Comparison of ENCODE assay signal across 34 mouse cellular contexts in the genomic region with DNA sequence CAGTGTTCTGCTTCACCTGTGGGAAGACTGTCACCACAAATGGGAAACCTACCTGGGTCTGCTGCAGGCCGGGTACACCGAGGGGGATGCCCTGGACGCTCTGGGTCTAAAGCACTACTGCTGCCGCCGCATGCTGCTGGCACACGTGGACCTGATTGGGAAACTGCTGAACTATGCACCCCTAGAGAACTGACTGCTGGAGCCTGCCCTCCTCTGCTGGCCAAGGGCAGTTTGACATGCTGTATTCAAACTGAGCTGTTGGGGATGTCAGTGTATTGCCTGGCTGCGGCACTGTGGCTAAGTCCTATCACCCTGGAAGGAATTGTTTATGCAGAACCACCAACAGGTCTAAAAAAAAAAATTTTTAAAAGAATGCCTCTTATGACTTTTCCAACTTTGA. TPM values are rescaled to one million over a fixed set of nuclear protein-coding genes. Genes with fewer than 3 reads are reported as not detected.
DNase-seq lines count a peak whose midpoint lies in the region; ATAC-seq and TF ChIP-seq lines count a peak whose summit lies in the region.
"Had no signal": no experiment of that assay in that cellular context is flagged by ENCODE, and none has a peak within 500 bp of the region (broad histone marks: within the 10 kb centered on the region; RNA-seq: fewer than 3 reads in every experiment).

No protein-coding gene starts in this region.

- no peak overlapping the region for H3K4me3 ChIP-seq in liver, adult 2 months (ENCODE audit: insufficient read depth, low read depth, low read length)
- no peak overlapping the region for H3K4me3 ChIP-seq in liver, postnatal 0 days (ENCODE audit: low read depth, low read length)
- H3K4me3 ChIP-seq: embryonic facial prominence, embryonic 10.5 days; embryonic facial prominence, embryonic 13.5 days; erythroblast, embryonic 14.5 days; forebrain, embryonic 12.5 days; forebrain, embryonic 15.5 days; hindbrain, embryonic 12.5 days; hindbrain, embryonic 15.5 days had no signal

- no peaks in the 10 kb centered on the region for H3K27me3 ChIP-seq in liver, adult 2 months (ENCODE audit: control insufficient read depth, insufficient read depth, low read length)
- no peaks in the 10 kb centered on the region for H3K27me3 ChIP-seq in liver, postnatal 0 days (ENCODE audit: insufficient read depth, low read length)
- H3K27me3 ChIP-seq: embryonic facial prominence, embryonic 13.5 days; forebrain, embryonic 12.5 days; forebrain, embryonic 15.5 days; hindbrain, embryonic 12.5 days; hindbrain, embryonic 15.5 days had no signal

- TF ChIP-seq EP300 in liver, postnatal 0 days (IDR thresholded peaks at IDR 0.05; ENCODE audit: low read depth): no peak

- H3K79me2 ChIP-seq in liver, adult 2 months (ENCODE audit: control insufficient read depth, insufficient read depth, low read length): no peaks in the 10 kb centered on the region

- H3K4me1 ChIP-seq in liver, adult 2 months (ENCODE audit: control insufficient read depth, insufficient read depth, low read length): no peaks in the 10 kb centered on the region
- no peaks in the 10 kb centered on the region for H3K4me1 ChIP-seq in liver, postnatal 0 days (ENCODE audit: insufficient read depth)
- H3K4me1 ChIP-seq: embryonic facial prominence, embryonic 10.5 days; embryonic facial prominence, embryonic 13.5 days; forebrain, embryonic 12.5 days; forebrain, embryonic 15.5 days; hindbrain, embryonic 12.5 days; hindbrain, embryonic 15.5 days had no signal

- H3K9ac ChIP-seq in liver, adult 2 months (ENCODE audit: low read depth, low read length): no peak overlapping the region
- no peak overlapping the region for H3K9ac ChIP-seq in liver, postnatal 0 days (replicated peaks)
- H3K9ac ChIP-seq: embryonic facial prominence, embryonic 13.5 days; forebrain, embryonic 12.5 days; forebrain, embryonic 15.5 days; hindbrain, embryonic 12.5 days; hindbrain, embryonic 15.5 days had no signal

- peak; percentile 5 for DNase-seq in liver, adult 2 months (ENCODE audit: extremely low read depth, low read depth, low spot score)
- no peak for DNase-seq in liver, postnatal 0 days
- peak; percentile 68 for DNase-seq in ES-CJ7 (ENCODE audit: low read depth, low spot score)
- DNase-seq in ZHBTc4 (ENCODE audit: low read depth, low spot score): peak; percentile 56
- no peak for DNase-seq in spleen, postnatal 10 days (ENCODE audit: low spot score in 2 of 2)
- DNase-seq in retina, postnatal 1 day: no peak
- DNase-seq: adrenal gland, postnatal 10 days; cerebellum, adult 11 months; cerebellum, adult 2 months; cerebellum, adult 9-11 months; cerebellum, postnatal 25 days; gastrocnemius, postnatal 10 days; heart, adult 11 months had no signal

- no peaks in the 10 kb centered on the region for H3K9me3 ChIP-seq in liver, postnatal 0 days (ENCODE audit: low read length)
- H3K9me3 ChIP-seq: embryonic facial prominence, embryonic 10.5 days; embryonic facial prominence, embryonic 13.5 days; forebrain, embryonic 12.5 days; forebrain, embryonic 15.5 days; hindbrain, embryonic 12.5 days; hindbrain, embryonic 15.5 days had no signal

- ATAC-seq in liver, postnatal 0 days: no peak
- ATAC-seq: activated CD4-positive, CD25-positive, alpha-beta regulatory T cell, adult 4 months; CD4-positive, CD25-positive, alpha-beta regulatory T cell, adult 4 months; forebrain, embryonic 15.5 days; intestine, postnatal 0 days; Patski had no signal

- no peak overlapping the region for H3K27ac ChIP-seq in liver, adult 2 months (replicated peaks; ENCODE audit: insufficient read depth, low read depth, low read length)
- H3K27ac ChIP-seq in liver, postnatal 0 days (ENCODE audit: low read depth): no peak overlapping the region
- H3K27ac ChIP-seq: embryonic facial prominence, embryonic 10.5 days; embryonic facial prominence, embryonic 13.5 days; forebrain, embryonic 12.5 days; forebrain, embryonic 15.5 days; hindbrain, embryonic 12.5 days; hindbrain, embryonic 15.5 days had no signal

- H3K36me3 ChIP-seq in liver, adult 2 months (ENCODE audit: control insufficient read depth, insufficient read depth, low read length): no peaks in the 10 kb centered on the region
- H3K36me3 ChIP-seq in liver, postnatal 0 days (replicated peaks; ENCODE audit: insufficient read depth, low read length): no peaks in the 10 kb centered on the region
- H3K36me3 ChIP-seq: embryonic facial prominence, embryonic 10.5 days; embryonic facial prominence, embryonic 13.5 days; forebrain, embryonic 12.5 days; forebrain, embryonic 15.5 days; hindbrain, embryonic 12.5 days; hindbrain, embryonic 15.5 days had no signal

- TF ChIP-seq CTCF in liver, adult 2 months (IDR thresholded peaks at IDR 0.05; ENCODE audit: low read depth, low read length): no peak
- TF ChIP-seq CTCF in liver, postnatal 0 days (IDR thresholded peaks at IDR 0.05; ENCODE audit: low read depth): no peak

- no peak for TF ChIP-seq POLR2A in liver, adult 2 months (IDR thresholded peaks at IDR 0.05; ENCODE audit: extremely low read depth, insufficient read depth, low read length)

- no peak overlapping the region for H3K4me2 ChIP-seq in liver, postnatal 0 days (ENCODE audit: low read depth, low read length)
- H3K4me2 ChIP-seq: embryonic facial prominence, embryonic 13.5 days; forebrain, embryonic 12.5 days; forebrain, embryonic 15.5 days; heart, embryonic 11.5 days; hindbrain, embryonic 12.5 days; hindbrain, embryonic 15.5 days had no signal

- 78% methylated on average over 7 of the region's 7 CpGs for WGBS in liver, adult 2 months
- 60% methylated on average over 7 of the region's 7 CpGs for WGBS in liver, postnatal 0 days (ENCODE audit: insufficient replicate concordance)

RNA-seq across cellular contexts. Expression of a gene that starts 18.9 kb away (rescaled TPM):
- not detected in 2 replicates for total RNA-seq in liver, adult 2 months (2014; rRNA removed)
- polyA plus RNA-seq in liver, adult 2 months (2012; rRNA removed): not detected in 2 replicates
- polyA plus RNA-seq in liver, postnatal 0 days (2015; fragmentation: Nextera tagmentation; extraction: Ambion mirVana): not detected in 2 replicates
- total RNA-seq: adrenal gland, postnatal 10 days; adrenal gland, postnatal 4 days; common myeloid progenitor, adult 5-6 weeks; gastrocnemius, postnatal 10 days; heart, adult 8-10 months; heart, postnatal 25 days; hematopoietic stem cell, adult 5-6 weeks had no signal
- polyA plus RNA-seq: activated CD4-positive, CD25-positive, alpha-beta regulatory T cell, adult 4 months; C2C12; CD4-positive, CD25-positive, alpha-beta regulatory T cell, adult 4 months; embryonic facial prominence, embryonic 13.5 days; erythroblast, embryonic 14.5 days; forebrain, embryonic 12.5 days; forebrain, embryonic 15.5 days; heart, embryonic 11.5 days; heart, embryonic 14.5 days; heart, postnatal 0 days; hindbrain, embryonic 12.5 days; intestine, embryonic 14.5 days; intestine, postnatal 0 days; Patski had no signal

Comparison
In these comparisons a context has a peak if more than half of its experiments do, and no peak if none do; other contexts are left out.
1. DNase-seq: peak in liver, adult 2 months (single experiment), ES-CJ7 (single experiment) and ZHBTc4 (single experiment); none in liver, postnatal 0 days (single experiment), spleen, postnatal 10 days (0 of 2) and retina, postnatal 1 day (single experiment).